Mouse (Mus musculus): ENCODE data around the gene Man1a.

Man1a gene

GRCm38 (mm10) chr10:53915719-53916118 lies 160.7 kb downstream of the Man1a start:
- no peak for DNase-seq (ENCODE audit: low spot score in 2 of 2)

- DNase-seq (ENCODE audit: low spot score in 2 of 2): no peak
These were observed 161.3 kb downstream of the Man1a start for GRCm38 (mm10) chr10:53914974-53915609.

GRCm38 (mm10) chr10:53913546-53914312 lies 162.7 kb downstream of the Man1a start:
- DNase-seq (ENCODE audit: low spot score in 2 of 2): peak; percentile 52 to 54

- DNase-seq (ENCODE audit: low spot score in 2 of 2): no peak
These were observed 186.9 kb downstream of the Man1a start for GRCm38 (mm10) chr10:53889512-53889911.

GRCm38 (mm10) chr10:53888382-53889110 lies 187.9 kb downstream of the Man1a start:
- DNase-seq (ENCODE audit: low spot score in 2 of 2): peak in 1 of 2 experiments; percentile 35

- DNase-seq (ENCODE audit: low spot score in 2 of 2): no peak
These were observed 189.9 kb downstream of the Man1a start for GRCm38 (mm10) chr10:53886475-53886874.

GRCm38 (mm10) chr10:53881310-53881709 lies 195.1 kb downstream of the Man1a start:
- DNase-seq (ENCODE audit: low spot score in 2 of 2): no peak

- no peak for DNase-seq (ENCODE audit: low spot score in 2 of 2)
These were observed 200.5 kb downstream of the Man1a start for GRCm38 (mm10) chr10:53875896-53876295.

GRCm38 (mm10) chr10:53874191-53874590 lies 202.2 kb downstream of the Man1a start:
- DNase-seq (ENCODE audit: low spot score in 2 of 2): no peak

GRCm38 (mm10) chr10:53863486-53864357 lies 212.7 kb downstream of the Man1a start:
- DNase-seq (ENCODE audit: low spot score in 2 of 2): peak; percentile 20 to 41

GRCm38 (mm10) chr10:53859879-53860278 lies 216.5 kb downstream of the Man1a start:
- DNase-seq (ENCODE audit: low spot score in 2 of 2): no peak

- DNase-seq (ENCODE audit: low spot score in 2 of 2): no peak
These were observed 217.2 kb downstream of the Man1a start for GRCm38 (mm10) chr10:53859224-53859623.

All from spleen, postnatal 36 days (tissue).